14 mouse cellular contexts compared by ENCODE assay signal in the genomic region with DNA sequence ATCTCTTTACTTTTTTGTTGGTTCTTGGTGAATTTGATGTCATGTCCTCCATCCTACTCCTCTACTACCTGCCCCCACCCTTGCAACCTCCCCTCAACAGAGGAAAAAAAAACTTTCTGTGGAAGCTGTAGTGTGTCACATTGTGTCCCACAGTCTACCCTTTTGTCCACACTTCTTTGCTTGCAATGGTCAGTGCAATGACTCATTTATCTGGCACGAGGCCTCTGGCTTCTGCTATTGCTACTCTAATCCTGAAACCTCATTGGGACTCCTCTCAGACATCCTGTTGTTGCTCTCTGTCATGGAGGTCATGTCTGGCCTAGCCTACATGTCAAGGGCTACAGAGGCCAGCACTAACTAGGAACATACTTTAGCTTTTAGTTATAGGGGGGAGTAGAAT. TPM values are rescaled to one million over a fixed set of nuclear protein-coding genes. Genes with fewer than 3 reads are reported as not detected.
DNase-seq lines count a peak whose midpoint lies in the region; ATAC-seq lines count a peak whose summit lies in the region.
"Had no signal": no experiment of that assay in that cellular context is flagged by ENCODE, and none has a peak within 500 bp of the region (broad histone marks: within the 10 kb centered on the region; RNA-seq: fewer than 3 reads in every experiment).

No protein-coding gene starts in this region.

- peak overlapping the region; percentile 67 to 81; a peak in 3 of 4 replicates for H3K27ac ChIP-seq in heart, embryonic 14.5 days (replicated peaks in 1 of 2; ENCODE audit: control insufficient read depth in 1 of 2, insufficient read depth in 1 of 2, low read depth in 2 of 2, low read length in 2 of 2)
- H3K27ac ChIP-seq: hindbrain, postnatal 0 days; liver, embryonic 12.5 days; midbrain, embryonic 15.5 days; neural tube, embryonic 12.5 days had no signal

- no peaks in the 10 kb centered on the region for H3K36me3 ChIP-seq in heart, embryonic 14.5 days (ENCODE audit: control insufficient read depth, insufficient read depth, low read length)
- H3K36me3 ChIP-seq: liver, embryonic 12.5 days; midbrain, embryonic 15.5 days; neural tube, embryonic 12.5 days had no signal

- H3K4me3 ChIP-seq in heart, embryonic 14.5 days (ENCODE audit: control insufficient read depth in 1 of 2, insufficient read depth in 1 of 2, low read depth in 1 of 2, low read length in 2 of 2): no peak overlapping the region
- H3K4me3 ChIP-seq: liver, embryonic 12.5 days; midbrain, embryonic 15.5 days; neural tube, embryonic 12.5 days had no signal

- H3K4me1 ChIP-seq in heart, embryonic 14.5 days (ENCODE audit: control insufficient read depth in 2 of 2, insufficient read depth in 2 of 2, low read length in 2 of 2): peaks cover 5 to 8% of the 10 kb centered on the region in 2 experiments
- H3K4me1 ChIP-seq: neural tube, embryonic 12.5 days had no signal

- DNase-seq in adrenal gland, adult (ENCODE audit: inconsistent age in 2 of 2, low spot score in 1 of 2): peak; percentile 45 to 71
- no peak for DNase-seq in adrenal gland, adult 18-20 months (ENCODE audit: low spot score in 2 of 2)
- DNase-seq in kidney, postnatal 25 days: peak; percentile 28 to 42
- no peak for DNase-seq in kidney, postnatal 4 days
- peak; percentile 83 for DNase-seq in adipocyte (ENCODE audit: low spot score)
- no peak for DNase-seq in layer of hippocampus, adult 11-12 months (ENCODE audit: low spot score)
- DNase-seq in gastrocnemius, postnatal 4 days (ENCODE audit: low spot score in 2 of 2): no peak
- DNase-seq: spleen, adult 18-20 months; thymus, adult 2 months had no signal

- 29% methylated on average over 1 of the region's 1 CpGs for WGBS in heart, embryonic 14.5 days

- H3K9ac ChIP-seq in heart, embryonic 14.5 days (ENCODE audit: low read length): no peak overlapping the region
- H3K9ac ChIP-seq: liver, embryonic 12.5 days; midbrain, embryonic 15.5 days; neural tube, embryonic 12.5 days had no signal

- H3K9me3 ChIP-seq in heart, embryonic 14.5 days (ENCODE audit: control insufficient read depth, low read length): no peaks in the 10 kb centered on the region
- H3K9me3 ChIP-seq: liver, embryonic 12.5 days; midbrain, embryonic 15.5 days; neural tube, embryonic 12.5 days had no signal

- no peaks in the 10 kb centered on the region for H3K27me3 ChIP-seq in heart, embryonic 14.5 days (ENCODE audit: control insufficient read depth, insufficient read depth, low read length)
- H3K27me3 ChIP-seq: midbrain, embryonic 15.5 days had no signal

- no peak for ATAC-seq in heart, embryonic 14.5 days (ENCODE audit: insufficient number of reproducible peaks, insufficient read depth, low FRiP score, low read depth)
- ATAC-seq: hindbrain, postnatal 0 days; liver, embryonic 12.5 days; midbrain, embryonic 15.5 days had no signal

- no peak overlapping the region for H3K4me2 ChIP-seq in heart, embryonic 14.5 days (ENCODE audit: low read length)
- H3K4me2 ChIP-seq: liver, embryonic 12.5 days; midbrain, embryonic 15.5 days; neural tube, embryonic 12.5 days had no signal

RNA-seq across cellular contexts. Expression of a gene that starts 5.7 kb away (rescaled TPM):
- total RNA-seq in adrenal gland, adult 18-20 months (2021): 10 to 100 TPM; 29.8 to 38.3 TPM
- 42.0 and 43.6 TPM in 2 replicates for polyA plus RNA-seq in heart, embryonic 14.5 days (2014; fragmentation: Nextera tagmentation; extraction: Ambion mirVana)
- 10 to 100 TPM; 56.9 to 60.4 TPM for total RNA-seq in gastrocnemius, postnatal 4 days (2021)

RNA-seq across cellular contexts. Expression of a gene that starts 21.0 kb away (rescaled TPM):
- total RNA-seq in adrenal gland, adult 18-20 months (2021): 10 to 100 TPM; 57.1 to 58.2 TPM
- polyA plus RNA-seq in heart, embryonic 14.5 days (2014; fragmentation: Nextera tagmentation; extraction: Ambion mirVana): 26.8 and 31.6 TPM in 2 replicates
- total RNA-seq in gastrocnemius, postnatal 4 days (2021): 10 to 100 TPM; 36.9 to 46.9 TPM

RNA-seq across cellular contexts. Expression of a gene that starts 43.4 kb away (rescaled TPM):
- 10 to 100 TPM in 1 of 2 experiments, 1 to 10 TPM in 1; 9.5 to 11.7 TPM for total RNA-seq in adrenal gland, adult 18-20 months (2021)
- 7.9 and 11.1 TPM in 2 replicates for polyA plus RNA-seq in heart, embryonic 14.5 days (2014; fragmentation: Nextera tagmentation; extraction: Ambion mirVana)
- 10 to 100 TPM; 33.7 to 37.3 TPM for total RNA-seq in gastrocnemius, postnatal 4 days (2021)

Comparison
In these comparisons a context has a peak if more than half of its experiments do, and no peak if none do; other contexts are left out.
1. DNase-seq: peak in adrenal gland, adult (2 of 2), kidney, postnatal 25 days (2 of 2) and adipocyte (single experiment); none in adrenal gland, adult 18-20 months (0 of 2), kidney, postnatal 4 days (0 of 2), layer of hippocampus, adult 11-12 months (single experiment) and gastrocnemius, postnatal 4 days (0 of 2).